Mouse (Mus musculus): Measurements from ENCODE around the gene Pdcd1lg2. TPM values are rescaled to one million over a fixed set of nuclear protein-coding genes. Genes with fewer than 3 reads are reported as not detected.

The Pdcd1lg2 gene
- polyA plus RNA-seq, 3 experiments from 2014 or later, result 20.5 to 29.0 (median 20.5) TPM

DNA sequence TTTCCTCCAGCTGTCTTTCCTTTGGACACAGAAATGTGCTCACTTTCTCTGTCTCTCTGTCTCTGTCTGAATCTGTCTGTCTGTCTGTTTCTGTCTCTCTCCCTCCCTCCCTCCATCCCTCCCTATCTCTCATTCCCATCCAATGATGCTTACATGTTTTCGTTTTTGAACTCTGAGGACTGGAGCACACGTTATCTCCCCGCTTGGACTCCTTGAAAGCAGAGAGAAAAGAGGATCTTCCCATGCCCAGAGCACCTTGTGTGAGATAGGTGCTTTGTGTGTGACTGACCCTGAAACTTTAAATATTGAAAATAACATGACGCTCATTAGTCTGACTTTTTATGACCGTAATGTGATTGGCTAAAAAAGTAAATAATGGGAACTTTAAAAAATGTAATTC is 62.2 kb downstream of the Pdcd1lg2 start:
- ATAC-seq, result no peak

- ATAC-seq, result no peak
Measured at GRCm38 (mm10) chr19:29474803-29475202, 64.1 kb downstream of the Pdcd1lg2 start.

- no peak for ATAC-seq
Measured at GRCm38 (mm10) chr19:29475210-29475620, 64.5 kb downstream of the Pdcd1lg2 start.

DNA sequence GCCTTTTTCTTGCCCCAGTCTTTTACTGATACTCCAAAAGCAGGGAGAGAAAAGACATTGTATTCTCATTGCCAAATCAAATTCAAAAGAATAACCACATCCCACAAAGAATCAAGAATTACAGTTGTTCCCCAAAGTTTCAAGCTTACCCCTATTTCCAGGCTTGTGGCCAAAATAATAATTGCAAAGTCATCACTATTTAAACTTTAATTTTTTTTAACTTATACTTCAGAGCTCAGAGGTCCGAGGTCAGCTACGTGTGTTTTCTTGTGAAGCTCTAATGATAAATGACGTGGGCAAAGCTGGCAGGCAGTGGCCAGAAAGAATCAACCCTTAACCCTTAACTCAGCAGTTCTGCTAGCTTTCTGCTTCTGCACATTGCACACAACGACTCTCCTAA is 67.9 kb downstream of the Pdcd1lg2 start:
- no peak for ATAC-seq

GRCm38 (mm10) chr19:29481578-29481977 is 70.9 kb downstream of the Pdcd1lg2 start:
- ATAC-seq, result no peak

DNA sequence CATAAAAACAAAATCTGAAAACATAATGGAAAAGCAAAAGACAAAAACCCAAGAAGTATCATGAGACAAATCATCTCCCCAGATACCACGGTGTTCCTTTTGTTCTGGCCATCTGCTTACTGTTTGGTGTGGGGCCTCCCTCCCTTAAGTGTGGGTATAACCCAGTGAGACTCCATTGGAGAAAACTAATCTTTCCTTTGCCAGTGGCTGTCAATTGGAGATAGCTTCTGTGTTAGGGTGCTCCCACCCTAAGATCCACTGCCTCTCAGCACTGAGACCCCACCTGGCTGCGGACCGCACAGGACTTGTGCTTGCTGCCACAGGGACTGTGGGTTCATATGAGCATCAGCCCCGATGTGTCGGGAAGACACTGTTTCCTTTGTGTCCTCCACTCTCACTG is 71.4 kb downstream of the Pdcd1lg2 start:
- ATAC-seq, result no peak

DNA sequence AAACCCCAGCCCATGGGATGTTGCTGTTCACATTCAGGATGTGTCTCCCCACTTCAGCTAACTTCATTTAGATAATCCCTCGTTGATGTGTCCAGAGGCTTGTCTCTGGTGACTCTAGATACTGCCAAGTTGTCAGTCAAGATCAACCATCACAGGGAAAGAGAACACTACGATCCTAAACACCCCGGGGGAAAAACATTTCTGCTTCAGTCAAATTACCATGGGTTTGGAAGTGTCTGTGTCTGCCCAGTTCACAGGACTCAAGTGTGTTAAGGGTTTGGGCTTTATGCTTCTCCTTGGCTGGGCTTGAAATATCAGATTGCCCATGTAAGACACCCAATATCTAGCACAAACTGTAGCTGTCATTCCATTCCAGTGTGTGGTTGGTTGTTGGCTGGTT is 71.9 kb downstream of the Pdcd1lg2 start:
- ATAC-seq, result no peak

DNA sequence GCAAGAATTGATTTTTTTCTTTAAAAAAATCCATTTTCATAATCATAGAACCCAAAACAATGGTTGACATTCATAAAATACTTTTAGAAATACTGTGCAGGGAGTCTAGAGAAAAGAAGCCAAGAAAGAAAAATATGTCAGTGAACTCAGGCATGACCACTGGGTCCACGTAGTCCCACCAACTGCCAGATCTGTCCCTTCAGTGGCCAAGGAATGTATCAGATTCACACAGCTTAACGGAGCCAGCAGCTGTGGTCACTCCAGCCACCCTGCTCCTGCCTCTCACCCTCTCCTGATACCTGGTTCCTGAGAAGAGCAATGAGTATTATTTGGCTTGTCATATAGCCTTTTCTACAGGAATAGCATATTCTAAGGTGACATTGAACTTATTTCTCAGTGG is 72.7 kb downstream of the Pdcd1lg2 start:
- no peak for ATAC-seq

DNA sequence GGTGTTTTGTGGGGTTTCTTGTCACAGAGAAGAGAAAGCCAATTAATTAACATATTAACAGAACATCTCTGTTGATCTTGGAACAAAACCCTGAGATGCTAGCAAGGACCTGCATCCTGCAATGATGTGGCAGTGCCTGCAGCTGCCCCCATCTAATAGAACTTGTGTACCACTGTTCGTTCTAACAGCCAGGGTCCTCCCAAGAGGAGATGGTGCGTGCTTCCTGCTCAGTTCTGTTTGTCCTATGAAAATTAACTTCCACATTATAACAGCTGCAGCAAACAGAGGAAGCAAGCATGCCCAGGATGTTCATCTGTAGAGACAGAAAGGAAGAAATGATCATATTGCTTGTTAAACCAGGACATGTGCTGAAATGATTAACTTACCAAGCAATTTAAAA is 73.8 kb downstream of the Pdcd1lg2 start:
- no peak for ATAC-seq

DNA sequence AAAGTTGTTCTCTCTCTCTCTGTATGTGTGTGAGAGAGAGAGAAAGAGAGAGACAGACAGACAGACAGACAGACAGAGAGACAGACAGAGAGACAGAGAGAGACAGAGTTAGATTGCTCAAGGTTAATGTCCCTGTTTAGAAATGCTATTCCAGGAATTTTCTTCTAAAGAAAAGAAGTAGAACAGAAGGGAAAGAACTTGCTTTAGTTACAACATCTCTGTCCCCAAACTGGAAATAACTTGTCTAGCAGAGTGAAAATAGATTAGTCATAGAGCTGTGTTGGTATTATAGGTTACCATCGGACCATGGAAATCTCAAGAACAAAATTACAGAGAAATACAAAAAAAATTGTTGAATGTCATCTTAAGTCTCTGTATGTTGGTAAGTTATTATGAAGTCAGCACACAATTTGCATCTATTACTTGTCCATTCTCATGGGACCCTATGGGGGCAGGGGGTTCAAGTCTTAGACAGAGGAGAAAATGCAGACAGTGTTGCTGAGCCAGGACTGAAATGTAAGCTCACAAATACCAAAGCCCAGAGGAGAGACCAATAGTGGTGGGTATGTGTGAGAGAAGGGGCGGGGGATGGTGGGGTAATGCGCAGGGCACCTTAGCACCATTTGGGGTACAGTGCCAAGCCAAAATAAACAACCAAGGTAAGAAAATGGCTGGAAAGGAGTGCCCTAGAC is 74.7 kb downstream of the Pdcd1lg2 start:
- ATAC-seq, result no peak

DNA sequence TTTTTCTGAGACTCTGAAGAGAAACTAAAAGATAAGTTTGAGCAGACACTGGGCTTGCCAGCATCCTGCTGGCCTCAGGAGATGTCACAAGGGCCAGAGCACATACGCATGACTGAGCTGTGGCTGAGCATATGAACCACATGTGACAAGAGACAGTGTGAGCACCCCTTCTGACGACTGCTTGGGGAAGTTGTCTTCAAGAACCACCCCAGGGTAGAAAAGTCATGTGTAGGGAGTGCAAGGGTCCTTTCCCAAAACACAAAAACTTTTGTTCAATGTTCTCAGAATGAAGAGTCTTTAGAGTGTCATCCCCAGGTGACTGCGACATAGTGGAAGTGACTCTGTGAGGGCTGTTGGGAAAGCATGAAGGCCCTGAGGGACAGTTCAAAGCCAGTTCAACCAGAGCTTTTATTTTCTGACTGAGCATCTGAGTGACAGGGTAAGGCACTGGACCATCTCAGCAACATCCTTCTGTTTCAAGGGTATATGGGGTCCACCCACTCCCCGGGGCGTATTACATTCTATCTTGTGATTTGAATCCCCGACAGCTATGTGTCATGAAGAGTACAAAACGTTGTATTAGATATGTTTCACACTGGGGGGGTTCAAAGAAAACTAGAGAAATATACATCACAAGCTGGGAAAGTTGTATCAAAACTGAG is 76.0 kb downstream of the Pdcd1lg2 start:
- ATAC-seq, result no peak

DNA sequence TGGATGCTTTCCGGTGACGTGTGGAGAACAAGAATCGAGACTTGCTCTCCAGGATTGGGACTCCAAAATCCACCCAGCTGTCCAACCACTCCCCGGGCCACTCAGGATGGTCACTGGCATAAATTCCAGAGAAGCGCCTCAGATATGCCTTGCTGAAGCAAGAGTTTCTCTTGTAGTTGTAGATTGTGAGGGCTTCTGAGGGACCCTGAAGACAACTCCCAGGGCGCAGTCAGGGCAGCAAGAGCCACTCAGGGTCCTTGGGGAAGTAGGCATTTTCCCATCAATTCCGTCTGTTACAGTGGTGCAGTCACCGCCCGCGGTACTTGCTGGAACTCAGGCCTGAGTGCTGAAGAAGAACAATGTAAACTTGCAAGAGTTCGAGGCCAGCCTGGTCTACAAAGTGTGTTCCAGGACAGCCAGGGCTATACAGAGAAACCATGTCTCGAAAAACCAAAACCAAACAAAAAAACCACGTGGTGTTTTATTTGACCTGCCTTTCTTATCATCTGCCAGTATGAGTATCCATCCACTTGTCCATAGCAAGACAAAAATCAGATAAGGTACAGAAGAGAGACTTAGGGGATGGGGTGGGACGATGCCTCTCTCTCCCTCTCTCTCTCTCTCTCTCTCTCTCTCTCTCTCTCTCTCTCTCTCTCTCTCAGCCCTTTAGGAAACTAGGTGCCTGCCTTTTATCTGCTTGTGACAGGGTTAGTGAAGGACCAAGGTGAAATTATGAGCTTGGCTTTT is 76.8 kb downstream of the Pdcd1lg2 start:
- no peak for ATAC-seq

GRCm38 (mm10) chr19:29488073-29488390 is 77.3 kb downstream of the Pdcd1lg2 start:
- no peak for ATAC-seq

DNA sequence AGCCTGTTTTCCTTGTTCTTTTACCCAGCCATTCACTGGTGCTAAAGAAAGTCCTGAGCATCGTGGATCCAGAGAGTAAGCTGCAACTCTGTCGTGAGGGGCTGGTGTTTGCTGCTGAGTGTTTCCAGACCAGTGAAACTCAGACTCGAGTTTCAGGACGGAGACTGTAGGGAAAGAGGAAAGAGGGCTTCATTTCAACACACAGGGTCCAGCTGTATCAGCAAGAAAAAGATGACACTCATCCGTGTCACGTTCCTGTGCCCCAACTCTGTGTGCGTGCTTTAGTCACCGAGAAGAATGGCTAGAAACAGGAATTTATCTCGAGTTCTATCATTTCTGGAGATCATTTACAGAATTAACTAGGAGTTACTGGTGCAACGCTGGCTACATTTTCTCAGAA is 77.7 kb downstream of the Pdcd1lg2 start:
- no peak for ATAC-seq

GRCm38 (mm10) chr19:29489785-29490284 is 79.1 kb downstream of the Pdcd1lg2 start:
- no peak for ATAC-seq

DNA sequence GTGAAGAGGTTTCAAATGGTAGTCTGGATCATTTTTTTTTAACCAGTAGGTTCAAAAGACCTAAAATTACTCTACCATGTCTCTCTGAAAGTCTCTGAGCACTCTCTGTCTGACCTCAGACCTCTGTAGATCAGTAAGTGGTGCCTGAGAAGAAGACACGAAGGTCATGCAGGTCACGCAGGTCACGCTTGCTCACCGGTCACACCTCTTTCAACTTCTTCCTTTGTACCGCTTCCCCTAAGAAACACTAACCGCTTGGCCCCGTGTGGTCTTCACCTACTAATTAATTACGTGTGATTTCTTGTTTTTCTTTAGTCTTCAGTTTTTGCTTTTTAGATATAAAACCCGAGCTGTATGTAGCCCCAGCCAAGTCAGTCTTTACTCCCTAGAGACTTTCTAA is 80.7 kb downstream of the Pdcd1lg2 start:
- no peak for ATAC-seq

DNA sequence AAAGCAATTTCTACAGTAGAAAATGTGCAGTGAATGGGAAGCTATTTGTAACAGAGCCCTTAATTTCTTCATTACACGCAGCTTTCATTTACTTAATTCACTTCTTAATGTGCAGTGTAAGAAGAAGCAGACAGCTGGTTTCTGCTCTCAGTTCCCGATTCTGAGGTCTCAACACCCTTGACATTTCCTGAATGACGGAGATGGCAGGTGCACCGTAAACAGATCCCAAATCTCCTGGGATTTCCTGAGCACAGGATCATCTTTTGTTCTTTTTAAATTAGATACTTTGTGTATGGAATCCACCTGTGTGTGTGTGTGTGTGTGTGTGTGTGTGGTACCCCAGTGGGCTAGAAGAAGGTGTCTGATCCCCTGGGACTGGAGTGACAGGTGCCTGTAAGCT is 83.7 kb downstream of the Pdcd1lg2 start:
- ATAC-seq, result no peak

- no peak for ATAC-seq
Measured at GRCm38 (mm10) chr19:29496001-29496597, 85.4 kb downstream of the Pdcd1lg2 start.

- ATAC-seq, result no peak
Measured at GRCm38 (mm10) chr19:29496786-29497557, 86.3 kb downstream of the Pdcd1lg2 start.

GRCm38 (mm10) chr19:29497874-29498273 is 87.2 kb downstream of the Pdcd1lg2 start:
- no peak for ATAC-seq

DNA sequence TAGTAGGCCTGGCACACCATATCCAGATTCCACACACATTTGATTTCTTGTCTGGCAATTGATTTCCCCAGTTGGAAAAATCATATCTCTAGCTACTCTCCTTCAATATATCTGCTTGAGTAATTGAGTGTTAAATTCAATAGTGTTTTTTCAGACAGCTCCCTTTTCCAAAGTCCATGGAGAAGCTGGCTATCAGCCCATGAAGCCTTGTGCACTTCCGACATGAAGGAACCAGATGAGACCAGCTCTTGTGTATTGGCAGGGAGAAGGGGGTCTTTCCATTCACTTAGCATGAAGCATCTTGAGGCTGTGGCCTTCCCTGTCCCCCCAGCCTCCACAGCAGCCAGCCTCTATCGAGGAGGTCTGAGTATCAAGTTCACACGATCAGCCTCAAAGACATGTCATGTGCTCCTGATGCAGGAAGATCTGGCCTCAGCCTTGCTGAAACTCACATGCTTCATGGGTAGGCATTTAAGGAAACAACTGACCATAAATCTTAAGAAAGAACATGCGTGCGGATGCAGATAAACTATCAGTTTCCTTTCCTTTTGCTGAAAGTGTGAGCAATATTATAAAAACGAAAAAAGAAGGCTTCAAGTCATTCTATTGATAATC is 88.2 kb downstream of the Pdcd1lg2 start:
- ATAC-seq, result no peak

DNA sequence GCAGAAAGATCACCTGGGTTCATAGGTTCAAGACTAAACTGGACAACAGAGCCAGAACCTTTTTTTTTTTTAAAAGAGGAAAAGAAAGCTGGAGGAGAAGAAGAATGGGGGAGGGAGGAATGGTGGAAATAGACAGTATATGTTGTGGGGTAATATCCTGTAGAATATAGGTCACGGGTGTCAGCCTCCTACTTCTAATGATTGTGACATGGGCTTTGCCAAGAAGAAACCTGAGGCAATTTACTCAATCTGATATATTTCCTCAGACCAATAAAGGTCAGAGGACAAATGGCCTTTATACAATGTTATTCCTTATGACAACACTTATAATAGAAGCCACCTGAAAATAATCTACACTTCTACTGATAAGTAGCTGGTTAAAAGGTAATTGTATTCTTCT is 89.6 kb downstream of the Pdcd1lg2 start:
- ATAC-seq, result no peak
